Mouse (Mus musculus): ENCODE measurements around the gene Irak1bp1.

DNA sequence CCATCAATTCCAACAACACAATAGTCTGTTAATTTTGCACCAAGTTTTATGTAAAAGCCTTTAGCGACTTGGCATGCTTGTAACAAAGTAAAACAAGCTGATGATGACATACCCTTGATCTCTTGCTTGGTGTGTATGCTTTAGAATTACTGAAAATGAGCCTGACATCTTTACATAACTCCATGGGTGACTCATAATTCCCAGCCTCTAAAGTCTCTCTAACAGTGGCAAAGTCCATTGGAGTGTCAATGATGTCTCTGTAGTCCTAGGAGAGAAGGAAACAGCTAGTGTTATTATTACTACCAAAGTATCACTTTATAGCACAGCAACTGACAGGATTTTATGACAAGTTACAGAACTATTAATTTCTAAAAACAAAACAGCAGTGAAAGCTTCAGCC lies 47.7 kb downstream of the Irak1bp1 start:
- no peak for TF ChIP-seq CTCF (IDR thresholded peaks at IDR 0.05; ENCODE audit: low read depth)
- TF ChIP-seq EP300 (IDR thresholded peaks at IDR 0.05; ENCODE audit: low read depth) = no peak

Measured in liver, embryonic 14.5 days (tissue).